In genomic region chr15:98600036-98600709, GRCm38 (mm10) we compare ENCODE assay signal across 34 mouse cellular contexts. TPM values are rescaled to one million over a fixed set of nuclear protein-coding genes. Genes with fewer than 3 reads are reported as not detected.
A peak's percentile ranks its signal among the peaks of the same experiment; 100 is the strongest.
DNase-seq lines count a peak whose midpoint lies in the region; ATAC-seq and TF ChIP-seq lines count a peak whose summit lies in the region.
"Had no signal": no experiment of that assay in that cellular context is flagged by ENCODE, and none has a peak within 500 bp of the region (broad histone marks: within the 10 kb centered on the region; RNA-seq: fewer than 3 reads in every experiment).

No protein-coding gene starts in this region.

- H3K9me3 ChIP-seq in heart, embryonic 12.5 days (replicated peaks) = no peaks in the 10 kb centered on the region
- no peaks in the 10 kb centered on the region for H3K9me3 ChIP-seq in CH12.LX (replicated peaks; ENCODE audit: low read length)
- no peaks in the 10 kb centered on the region for H3K9me3 ChIP-seq in heart, embryonic 14.5 days (ENCODE audit: control insufficient read depth, low read length)
- H3K9me3 ChIP-seq: embryonic facial prominence, embryonic 12.5 days; heart, embryonic 15.5 days; kidney, embryonic 15.5 days; liver, embryonic 12.5 days had no signal

- TF ChIP-seq RAD21 in CH12.LX (IDR thresholded peaks at IDR 0.05; ENCODE audit: low read depth, low read length) = no peak

- peaks cover 92% of the 10 kb centered on the region for H3K36me3 ChIP-seq in heart, embryonic 12.5 days
- no peaks in the 10 kb centered on the region for H3K36me3 ChIP-seq in CH12.LX (replicated peaks in 1 of 2; ENCODE audit: control insufficient read depth in 1 of 2, insufficient read depth in 1 of 2, low read length in 1 of 2)
- peaks cover 96% of the 10 kb centered on the region for H3K36me3 ChIP-seq in heart, embryonic 14.5 days (ENCODE audit: control insufficient read depth, insufficient read depth, low read length)

- H3K9ac ChIP-seq in heart, embryonic 12.5 days = peak overlapping the region; percentile 82; the same call in 1 of the 2 replicates
- no peak overlapping the region for H3K9ac ChIP-seq in CH12.LX (ENCODE audit: insufficient read depth, low read depth)
- H3K9ac ChIP-seq in heart, embryonic 14.5 days (ENCODE audit: low read length) = no peak overlapping the region; the same call in 1 of the 2 replicates
- H3K9ac ChIP-seq: embryonic facial prominence, embryonic 12.5 days; heart, embryonic 15.5 days; kidney, embryonic 15.5 days; liver, embryonic 12.5 days; liver, postnatal 0 days had no signal

- TF ChIP-seq EP300 in CH12.LX (IDR thresholded peaks at IDR 0.05; ENCODE audit: low read length) = no peak

- no peaks in the 10 kb centered on the region for H3K27me3 ChIP-seq in heart, embryonic 12.5 days (replicated peaks)
- H3K27me3 ChIP-seq in CH12.LX (replicated peaks) = peaks cover 94% of the 10 kb centered on the region
- no peaks in the 10 kb centered on the region for H3K27me3 ChIP-seq in heart, embryonic 14.5 days (ENCODE audit: control insufficient read depth, insufficient read depth, low read length)
- H3K27me3 ChIP-seq: embryonic facial prominence, embryonic 12.5 days; heart, embryonic 15.5 days; kidney, embryonic 15.5 days; liver, embryonic 12.5 days had no signal

- 72% methylated on average over 12 of the region's 12 CpGs for WGBS in heart, embryonic 12.5 days
- 68% methylated on average over 12 of the region's 12 CpGs for WGBS in heart, embryonic 14.5 days

- TF ChIP-seq CTCF in CH12.LX (conservative IDR thresholded peaks at IDR 0.05 in 1 of 2, IDR thresholded peaks at IDR 0.05 in 1 of 2; ENCODE audit: low read depth in 2 of 2, low read length in 2 of 2) = no peak

- no peak overlapping the region for H3K4me3 ChIP-seq in heart, embryonic 12.5 days
- H3K4me3 ChIP-seq in CH12.LX (replicated peaks in 1 of 3; ENCODE audit: low read depth in 2 of 3, low read length in 2 of 3, poor library complexity in 1 of 3) = no peak overlapping the region
- no peak overlapping the region for H3K4me3 ChIP-seq in heart, embryonic 14.5 days (ENCODE audit: control insufficient read depth in 1 of 2, insufficient read depth in 1 of 2, low read depth in 1 of 2, low read length in 2 of 2)
- H3K4me3 ChIP-seq: embryonic facial prominence, embryonic 12.5 days; liver, embryonic 12.5 days had no signal

- no peak for ATAC-seq in heart, embryonic 12.5 days (ENCODE audit: insufficient number of reproducible peaks, low FRiP score)
- no peak for ATAC-seq in heart, embryonic 14.5 days (ENCODE audit: insufficient number of reproducible peaks, insufficient read depth, low FRiP score, low read depth)
- ATAC-seq: CD4-positive, CD25-positive, alpha-beta regulatory T cell, adult 4 months; forebrain, embryonic 14.5 days; hindbrain, embryonic 16.5 days; liver, embryonic 12.5 days; liver, postnatal 0 days; midbrain, embryonic 16.5 days had no signal

- no peaks in the 10 kb centered on the region for H3K79me2 ChIP-seq in CH12.LX (replicated peaks; ENCODE audit: control insufficient read depth, extremely low read depth, insufficient read depth, poor library complexity, severe bottlenecking)

- DNase-seq in gastrocnemius, postnatal 10 days = peak; percentile 2
- no peak for DNase-seq in gastrocnemius, postnatal 25 days
- no peak for DNase-seq in heart, adult 8-10 months (ENCODE audit: low spot score)
- peak; percentile 52 for DNase-seq in CH12.LX (ENCODE audit: extremely low read depth)
- DNase-seq in ovary, postnatal 36 days (ENCODE audit: low spot score) = no peak
- DNase-seq: adrenal gland, postnatal 10 days; cerebellum, adult 11-12 months; cerebellum, adult 9-11 months; embryo, embryonic 11 days; gastrocnemius, postnatal 14 days; kidney, adult 18-20 months; left cerebral cortex, postnatal 4 days; liver, postnatal 0 days; lung, postnatal 36 days; right cerebral cortex, adult 18-20 months; spleen, adult 18-20 months had no signal

- in situ Hi-C loops in CH12.LX (cut with MboI; ENCODE audit: low pct_ligation_motif_present, low pct_unique_long_range_greater_than_20kb, low sequenced_read_pairs) = no loop called here

- dilution Hi-C loops in CH12.LX (cut with MboI; ENCODE audit: extremely low pct_ligation_motif_present, extremely low pct_unique_long_range_greater_than_20kb, low sequenced_read_pairs) = no loop called here

- peaks cover 58% of the 10 kb centered on the region for H3K4me1 ChIP-seq in heart, embryonic 12.5 days (replicated peaks)
- H3K4me1 ChIP-seq in CH12.LX (ENCODE audit: control insufficient read depth in 1 of 2, insufficient read depth in 2 of 2) = peaks cover 13 to 14% of the 10 kb centered on the region in 2 experiments
- H3K4me1 ChIP-seq in heart, embryonic 14.5 days (ENCODE audit: control insufficient read depth in 2 of 2, insufficient read depth in 2 of 2, low read length in 2 of 2) = peaks cover 48 to 54% of the 10 kb centered on the region in 2 experiments

- no peak for TF ChIP-seq POLR2A in CH12.LX (IDR thresholded peaks at IDR 0.05; ENCODE audit: low read depth, low read length)

- peak overlapping the region; percentile 99; the same call in 1 of the 2 replicates for H3K27ac ChIP-seq in heart, embryonic 12.5 days (ENCODE audit: poor library complexity, severe bottlenecking)
- H3K27ac ChIP-seq in CH12.LX (ENCODE audit: insufficient read depth, low read depth) = no peak overlapping the region
- no peak overlapping the region for H3K27ac ChIP-seq in heart, embryonic 14.5 days (replicated peaks in 1 of 2; ENCODE audit: control insufficient read depth in 1 of 2, insufficient read depth in 1 of 2, low read depth in 2 of 2, low read length in 2 of 2)
- H3K27ac ChIP-seq: embryonic facial prominence, embryonic 12.5 days had no signal

- peak overlapping the region; percentile 91; the same call in 1 of the 2 replicates for H3K4me2 ChIP-seq in heart, embryonic 12.5 days
- no peak overlapping the region for H3K4me2 ChIP-seq in CH12.LX (ENCODE audit: insufficient read depth, low read depth, poor library complexity, severe bottlenecking)
- H3K4me2 ChIP-seq in heart, embryonic 14.5 days (ENCODE audit: low read length) = peak overlapping the region; percentile 90; the same call in 1 of the 2 replicates
- H3K4me2 ChIP-seq: embryonic facial prominence, embryonic 12.5 days; midbrain, embryonic 11.5 days had no signal

TF ChIP-seq in CH12.LX, 34 proteins besides CTCF, POLR2A, EP300 and RAD21:
- no peak for TF ChIP-seq ZC3H11A (IDR thresholded peaks at IDR 0.05; ENCODE audit: low read depth, low read length)
- peak; percentile 49 for TF ChIP-seq IRF4 (IDR thresholded peaks at IDR 0.05; ENCODE audit: low read depth, low read length)

RNA-seq across cellular contexts. Expression of gene Adcy6, which starts 9.7 kb away (rescaled TPM):
- total RNA-seq in gastrocnemius, postnatal 10 days (2021) = 10 to 100 TPM; 39.9 to 45.3 TPM
- 10 to 100 TPM; 19.0 to 32.3 TPM for total RNA-seq in gastrocnemius, postnatal 25 days (2021)
- polyA plus RNA-seq in heart, embryonic 12.5 days (2016; fragmentation: Nextera tagmentation; extraction: Ambion mirVana) = 46.7 and 46.8 TPM in 2 replicates
- total RNA-seq in heart, adult 8-10 months (2022) = 100 to 1,000 TPM; 136 to 213 (median 183) TPM
- total RNA-seq in CH12.LX (2012; rRNA removed) = 1.5 and 2.6 TPM in 2 replicates
- 0.05 TPM in 1 of 2 replicates, not detected in the other for total RNA-seq in CH12.LX (2014; rRNA removed)
- polyA plus RNA-seq in CH12.LX (2012; ENCODE audit: insufficient read length, low read depth) = 0.06 and 0.11 TPM in 2 replicates
- polyA plus RNA-seq in heart, embryonic 14.5 days (2014; fragmentation: Nextera tagmentation; extraction: Ambion mirVana) = 35.2 and 43.7 TPM in 2 replicates

RNA-seq across cellular contexts. Expression of gene 4930415O20Rik, which starts 29.4 kb away (rescaled TPM):
- total RNA-seq in gastrocnemius, postnatal 10 days (2021) = not detected
- total RNA-seq in gastrocnemius, postnatal 25 days (2021) = under 1 TPM in 1 of 2 experiments, not detected in 1; 0.74 TPM
- not detected in 2 replicates for polyA plus RNA-seq in heart, embryonic 12.5 days (2016; fragmentation: Nextera tagmentation; extraction: Ambion mirVana)
- total RNA-seq in heart, adult 8-10 months (2022) = 1 to 10 TPM; 1.6 to 4.2 (median 2.3) TPM
- total RNA-seq in CH12.LX (2012; rRNA removed) (not detected in 2 replicates), CH12.LX (2014; rRNA removed) (not detected in 2 replicates)
- not detected in 2 replicates for polyA plus RNA-seq in CH12.LX (2012; ENCODE audit: insufficient read length, low read depth)
- 0.53 and 0.66 TPM in 2 replicates for polyA plus RNA-seq in heart, embryonic 14.5 days (2014; fragmentation: Nextera tagmentation; extraction: Ambion mirVana)
- total RNA-seq: ES-E14; layer of hippocampus, adult 18-20 months; left cerebral cortex, postnatal 4 days; megakaryocyte, adult 5-6 weeks; neutrophil, adult 5-6 weeks had no signal
- polyA plus RNA-seq: CD4-positive, CD25-positive, alpha-beta regulatory T cell, adult 4 months; embryonic facial prominence, embryonic 12.5 days; forebrain, embryonic 14.5 days; hindbrain, embryonic 11.5 days; kidney, embryonic 15.5 days; liver, embryonic 12.5 days; liver, postnatal 0 days; lung, embryonic 16.5 days; midbrain, embryonic 16.5 days; neural tube, embryonic 11.5 days had no signal

RNA-seq across cellular contexts. Expression of gene Ccnt1, which starts 29.4 kb away (rescaled TPM):
- total RNA-seq in gastrocnemius, postnatal 10 days (2021) = 10 to 100 TPM; 21.7 to 30.4 TPM
- total RNA-seq in gastrocnemius, postnatal 25 days (2021) = 10 to 100 TPM; 17.3 to 21.1 TPM
- polyA plus RNA-seq in heart, embryonic 12.5 days (2016; fragmentation: Nextera tagmentation; extraction: Ambion mirVana) = 37.9 and 39.5 TPM in 2 replicates
- total RNA-seq in heart, adult 8-10 months (2022) = 10 to 100 TPM; 26.7 to 34.8 (median 30.0) TPM
- total RNA-seq in CH12.LX (2012; rRNA removed) = 36.8 and 42.1 TPM in 2 replicates
- total RNA-seq in CH12.LX (2014; rRNA removed) = 38.1 and 41.3 TPM in 2 replicates
- 62.1 and 73.3 TPM in 2 replicates for polyA plus RNA-seq in CH12.LX (2012; ENCODE audit: insufficient read length, low read depth)
- polyA plus RNA-seq in heart, embryonic 14.5 days (2014; fragmentation: Nextera tagmentation; extraction: Ambion mirVana) = 34.0 and 39.2 TPM in 2 replicates

RNA-seq across cellular contexts. Expression of gene Cacnb3, which starts 30.5 kb away (rescaled TPM):
- total RNA-seq in gastrocnemius, postnatal 10 days (2021) = 10 to 100 TPM; 12.0 to 15.4 TPM
- total RNA-seq in gastrocnemius, postnatal 25 days (2021) = 1 to 10 TPM; 3.4 to 4.1 TPM
- 9.5 and 10.3 TPM in 2 replicates for polyA plus RNA-seq in heart, embryonic 12.5 days (2016; fragmentation: Nextera tagmentation; extraction: Ambion mirVana)
- total RNA-seq in heart, adult 8-10 months (2022) = 1 to 10 TPM; 2.0 to 2.8 (median 2.6) TPM
- total RNA-seq in CH12.LX (2012; rRNA removed) (2.9 and 4.3 TPM in 2 replicates), CH12.LX (2014; rRNA removed) (2.3 and 2.5 TPM in 2 replicates)
- 5.7 and 7.0 TPM in 2 replicates for polyA plus RNA-seq in CH12.LX (2012; ENCODE audit: insufficient read length, low read depth)
- polyA plus RNA-seq in heart, embryonic 14.5 days (2014; fragmentation: Nextera tagmentation; extraction: Ambion mirVana) = 6.1 and 6.6 TPM in 2 replicates
- total RNA-seq: neutrophil, adult 5-6 weeks had no signal
- polyA plus RNA-seq: CD4-positive, CD25-positive, alpha-beta regulatory T cell, adult 4 months had no signal

Comparison
In these comparisons a context has a peak if more than half of its experiments do, and no peak if none do; other contexts are left out.
1. DNase-seq: peak in gastrocnemius, postnatal 10 days (single experiment) and CH12.LX (single experiment); none in gastrocnemius, postnatal 25 days (single experiment), heart, adult 8-10 months (single experiment) and ovary, postnatal 36 days (single experiment).
2. RNA of gene Adcy6, which starts 9.7 kb away (total RNA-seq): 136 to 213 TPM in heart, adult 8-10 months, 39.9 to 45.3 TPM in gastrocnemius, postnatal 10 days and 19.0 to 32.3 TPM in gastrocnemius, postnatal 25 days; 0.05 to 2.6 TPM in CH12.LX; every median in the first group is over 4 times any median in the second.